Mouse (Mus musculus) olfactory bulb, adult 2 months (tissue): ENCODE data around the gene Gnb1. TPM values are rescaled to one million over a fixed set of nuclear protein-coding genes. Genes with fewer than 3 reads are reported as not detected.

Experiments used
- H3K27ac ChIP-seq: fragments of 200-500 bp; 2 replicates; pipeline ENCODE4 v1.5.1; 2012; ENCODE audit warnings: low read depth, low read length; ENCODE audit not compliant: insufficient read depth
- H3K4me1 ChIP-seq: fragments of 200-500 bp; 2 replicates; pipeline ENCODE4 v1.6.1; 2012; ENCODE audit warnings: low read length; ENCODE audit not compliant: control insufficient read depth, insufficient read depth
- H3K4me3 ChIP-seq: fragments of 200-500 bp; 2 replicates; pipeline ENCODE4 v1.5.1; 2012; ENCODE audit warnings: mild to moderate bottlenecking, low read depth, low read length, moderate library complexity; ENCODE audit not compliant: insufficient read depth
- CTCF ChIP-seq: fragments of 200-500 bp; IDR thresholded peaks from 2 replicates; pipeline ENCODE4 v1.5.1; 2012; ENCODE audit warnings: low read depth, mild to moderate bottlenecking, low read length, moderate library complexity; ENCODE audit not compliant: insufficient read depth
- POLR2A ChIP-seq: fragments of 200-500 bp; IDR thresholded peaks from 2 replicates; pipeline ENCODE4 v1.6.1; 2012; ENCODE audit warnings: mild to moderate bottlenecking, low read depth, low read length, moderate library complexity; ENCODE audit not compliant: insufficient read depth
- WGBS: fragments of 180-500 bp; shearing (Covaris S2); methylation state at CpG from one replicate; pipeline ENCODE4 v1.1.7; 2018; 5-methylcytosine and 5-hydroxymethylcytosine counted together
- polyA plus RNA-seq: library from polyadenylated mRNA; stranded (reverse); fragments of >200 nt; gene quantifications from 2 replicates; pipeline ENCODE4 v1.2.4, GENCODE M21; 2012; ENCODE audit warnings: low replicate concordance; ENCODE audit not compliant: missing spikeins, insufficient read depth, insufficient read length

Gene Gnb1
- polyA plus RNA-seq, 1 experiment: 260 TPM

DNA sequence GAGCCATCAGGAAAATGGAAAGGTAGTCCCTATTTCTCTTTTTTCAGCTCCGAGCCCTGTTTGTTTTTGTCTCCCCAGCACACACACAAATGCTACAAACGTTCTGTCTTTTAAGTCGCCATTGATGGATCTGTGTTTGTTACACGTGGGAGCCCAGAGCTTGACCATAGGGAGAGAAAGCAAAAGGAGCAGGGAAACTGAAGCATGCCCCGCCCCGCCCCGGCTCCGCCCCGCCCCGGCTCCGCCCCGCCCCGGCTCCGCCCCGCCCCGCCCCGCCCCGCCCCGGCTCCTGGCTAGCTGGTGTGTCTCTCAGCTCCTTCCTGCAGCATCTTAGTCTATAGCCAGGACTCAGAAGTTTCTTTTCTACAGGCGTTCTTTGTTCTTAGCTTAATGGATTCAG lies 107.4 kb downstream of the Gnb1 start:
- no peak overlapping the region for H3K27ac ChIP-seq
- H3K4me3 ChIP-seq: no peak overlapping the region
- TF ChIP-seq POLR2A (no peak), CTCF (no peak)
- 23% methylated on average over 20 of the region's 20 CpGs for WGBS
- no peaks in the 10 kb centered on the region for H3K4me1 ChIP-seq

GRCm38 (mm10) chr4:155599901-155600825 lies 109.0 kb downstream of the Gnb1 start:
- H3K4me3 ChIP-seq: no peak overlapping the region
- H3K27ac ChIP-seq: peak overlapping the region; percentile 78; the same call in 1 of the 2 replicates
- TF ChIP-seq POLR2A (no peak), CTCF (no peak)
- WGBS: 64% methylated on average over 11 of the region's 11 CpGs
- no peaks in the 10 kb centered on the region for H3K4me1 ChIP-seq

DNA sequence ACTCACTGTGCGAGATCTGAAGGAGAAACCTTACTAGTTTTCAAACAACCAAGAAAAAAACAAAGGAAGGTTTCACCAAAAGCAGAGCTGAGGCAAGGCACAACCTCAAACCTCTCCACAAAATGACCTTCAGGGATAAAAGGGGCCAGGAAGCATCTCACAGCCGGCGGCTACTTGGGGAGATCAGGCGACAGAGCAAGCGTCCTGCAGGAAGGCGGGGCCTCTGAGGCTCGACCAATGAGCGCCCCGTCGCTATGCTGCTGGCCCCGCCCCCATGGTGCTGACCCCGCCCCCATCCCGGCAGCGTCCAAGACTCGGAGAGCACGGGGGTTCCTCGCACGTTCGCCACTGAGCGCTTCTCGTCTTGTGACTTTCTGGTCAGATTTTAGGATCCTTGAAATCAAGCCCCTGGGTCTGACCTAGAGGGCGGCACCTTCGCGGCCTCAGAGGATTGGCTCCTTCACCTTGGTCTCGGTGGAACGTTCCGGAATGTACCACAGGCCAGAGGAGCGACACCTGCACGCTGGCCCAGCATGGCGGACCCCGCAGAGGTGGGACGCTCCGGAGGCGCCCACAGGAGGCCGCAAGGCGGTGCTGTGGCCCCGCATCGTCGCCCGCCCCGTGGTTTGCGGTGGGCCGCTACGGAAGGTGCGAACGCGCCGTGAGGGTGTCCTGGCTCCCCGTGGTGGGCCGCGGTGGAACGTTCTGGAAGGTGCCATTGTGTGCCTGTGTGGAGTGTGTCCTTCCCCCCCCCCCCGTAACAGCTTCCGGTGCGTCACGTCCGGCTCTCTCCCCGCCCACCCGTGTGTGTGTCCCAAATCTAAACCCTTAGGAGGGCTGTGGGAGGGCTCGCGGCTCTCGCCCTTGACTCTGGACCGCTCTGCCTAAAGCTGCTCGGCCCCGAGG lies 110.2 kb downstream of the Gnb1 start, which contains the start of gene Slc35e2:
Gene Slc35e2 (plus strand): TSS at position 326 of the 906 bp plus-strand sequence.
- under 1% methylated on average over 65 of the region's 65 CpGs for WGBS
- no peaks in the 10 kb centered on the region for H3K4me1 ChIP-seq
- peak within 1 kb of the TSS; percentile 78 for H3K4me3 ChIP-seq
- H3K27ac ChIP-seq: peak within 1 kb of the TSS; percentile 99
- TF ChIP-seq POLR2A (peak; percentile 73), CTCF (no peak)

- Histone ChIP-seq H3K4me3 (peak overlapping the region; percentile 78), H3K27ac (no peak overlapping the region; the same call in 1 of the 2 replicates), H3K4me1 (no peaks in the 10 kb centered on the region)
- TF ChIP-seq POLR2A (no peak), CTCF (no peak)
- WGBS: under 1% methylated on average over 31 of the region's 31 CpGs
Measured at GRCm38 (mm10) chr4:155601997-155602456, 110.9 kb downstream of the Gnb1 start.

DNA sequence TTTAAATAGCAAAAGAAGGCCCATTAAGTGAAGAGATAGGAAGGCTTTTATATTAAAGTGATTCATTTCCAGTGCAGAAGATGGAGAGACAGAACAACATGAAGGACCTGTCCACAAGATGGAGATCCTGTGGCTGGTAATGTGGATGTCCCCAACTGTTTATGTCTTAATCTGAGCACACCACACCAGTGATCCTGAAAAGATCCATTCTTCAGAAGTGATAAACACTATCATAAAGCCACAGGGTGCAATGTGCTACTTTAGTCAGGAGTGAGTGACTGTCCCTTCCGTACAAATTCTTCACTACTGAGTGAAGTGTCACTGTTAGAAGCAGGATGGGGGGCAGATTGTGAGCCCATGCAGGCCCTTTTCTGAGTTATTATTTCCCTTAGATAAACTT lies 111.6 kb downstream of the Gnb1 start:
- H3K4me3 ChIP-seq: no peak overlapping the region
- no peak overlapping the region for H3K27ac ChIP-seq
- H3K4me1 ChIP-seq: no peaks in the 10 kb centered on the region
- TF ChIP-seq CTCF (no peak), POLR2A (no peak)
- WGBS: 94% methylated on average over 1 of the region's 1 CpGs

DNA sequence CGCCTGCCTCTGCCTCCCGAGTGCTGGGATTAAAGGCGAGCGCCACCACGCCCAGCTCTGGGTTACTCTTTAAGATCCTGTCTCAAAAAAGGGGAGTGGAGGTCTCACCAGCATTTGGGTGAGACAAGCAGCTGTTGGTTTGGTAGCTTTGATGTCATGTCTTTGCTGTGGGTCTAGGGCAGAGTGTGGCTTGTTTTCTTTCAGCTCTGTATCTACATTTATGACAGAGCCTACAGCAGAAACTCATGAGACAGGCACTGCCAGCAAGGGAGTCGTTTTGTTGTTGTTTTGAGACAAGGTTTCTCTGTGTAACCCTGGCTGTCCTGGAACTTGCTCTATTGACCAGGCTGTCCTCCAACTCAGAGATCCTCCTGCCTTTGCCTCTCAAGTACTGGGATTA lies 112.6 kb downstream of the Gnb1 start:
- 91% methylated on average over 6 of the region's 6 CpGs for WGBS
- TF ChIP-seq CTCF: no peak

GRCm38 (mm10) chr4:155605132-155605531 lies 114.0 kb downstream of the Gnb1 start:
- no peak overlapping the region for H3K4me3 ChIP-seq
- 93% methylated on average over 4 of the region's 4 CpGs for WGBS
- TF ChIP-seq CTCF: no peak
- no peak for TF ChIP-seq POLR2A
- no peaks in the 10 kb centered on the region for H3K4me1 ChIP-seq
- no peak overlapping the region for H3K27ac ChIP-seq

More for the DNA sequence above, 112.6 kb downstream of the Gnb1 start:
- no peak overlapping the region for H3K4me3 ChIP-seq
- no peak overlapping the region for H3K27ac ChIP-seq
- no peaks in the 10 kb centered on the region for H3K4me1 ChIP-seq

- Histone ChIP-seq H3K4me3 (no peak overlapping the region), H3K27ac (no peak overlapping the region), H3K4me1 (no peaks in the 10 kb centered on the region)
- 61% methylated on average over 2 of the region's 2 CpGs for WGBS
- TF ChIP-seq CTCF (no peak), POLR2A (no peak)
Measured at GRCm38 (mm10) chr4:155606825-155607224, 115.7 kb downstream of the Gnb1 start.

Other genes starting within 250 kb of the Gnb1 start
- gene Faap20, start 241.6 kb upstream of the Gnb1 start, polyA plus RNA-seq: not detected in 2 replicates
- gene Prkcz, start 130.0 kb upstream of the Gnb1 start, polyA plus RNA-seq: not detected in 2 replicates
- not detected in 2 replicates for gene Gabrd, start 93.2 kb upstream of the Gnb1 start, polyA plus RNA-seq
- gene Cfap74, start 82.2 kb upstream of the Gnb1 start, polyA plus RNA-seq: not detected in 2 replicates
- gene Tmem52, start 22.2 kb upstream of the Gnb1 start, polyA plus RNA-seq: not detected in 2 replicates
- gene Nadk, start 71.0 kb downstream of the Gnb1 start, polyA plus RNA-seq: not detected in 2 replicates
- gene Slc35e2, start 110.1 kb downstream of the Gnb1 start, polyA plus RNA-seq: not detected in 2 replicates
- 145 TPM in 1 of 2 replicates, not detected in the other for gene Cdk11b, start 133.5 kb downstream of the Gnb1 start, polyA plus RNA-seq
- not detected in 2 replicates for gene Gm10563, start 154.0 kb downstream of the Gnb1 start, polyA plus RNA-seq
- not detected in 2 replicates for gene Mmp23, start 162.0 kb downstream of the Gnb1 start, polyA plus RNA-seq
- gene Mib2, start 177.8 kb downstream of the Gnb1 start, polyA plus RNA-seq: not detected in 2 replicates
- not detected in 2 replicates for gene Fndc10, start 203.0 kb downstream of the Gnb1 start, polyA plus RNA-seq
- not detected in 2 replicates for gene Ssu72, start 213.4 kb downstream of the Gnb1 start, polyA plus RNA-seq
- not detected in 2 replicates for gene Tmem240, start 243.4 kb downstream of the Gnb1 start, polyA plus RNA-seq